Mouse (Mus musculus) layer of hippocampus, adult 18-20 months (tissue): Measurements from ENCODE around the gene Elob. TPM values are rescaled to one million over a fixed set of nuclear protein-coding genes. Genes with fewer than 3 reads are reported as not detected.
A peak's percentile ranks its signal among the peaks of the same experiment; 100 is the strongest.

Experiments
- DNase-seq, 2 experiments: peaks; one replicate each; pipeline ENCODE4 v3.0.0; 2022; ENCODE audit warnings: low spot score in 2 of 2
- total RNA-seq, 2 experiments: library from RNA; stranded (reverse); gene quantifications; 2 replicates each; pipeline ENCODE4 v1.2.3; 2021

Gene Elob
- total RNA-seq, 2 experiments from 2014 or later, result 355 to 375 TPM

GRCm38 (mm10) chr17:23825591-23825990, 3.3 kb downstream of the Elob start:
- no peak for DNase-seq

- no peak for DNase-seq
Measured at GRCm38 (mm10) chr17:23823614-23824013, 5.3 kb downstream of the Elob start.

GRCm38 (mm10) chr17:23823018-23823417, 5.9 kb downstream of the Elob start:
- DNase-seq, result no peak

- no peak for DNase-seq
Measured at GRCm38 (mm10) chr17:23822094-23822493, 6.8 kb downstream of the Elob start.

GRCm38 (mm10) chr17:23820731-23821130, 8.2 kb downstream of the Elob start:
- DNase-seq, result peak; percentile 44 to 55

- no peak for DNase-seq
Measured at GRCm38 (mm10) chr17:23819235-23819634, 9.7 kb downstream of the Elob start.

- no peak for DNase-seq
Measured at GRCm38 (mm10) chr17:23818579-23818978, 10.4 kb downstream of the Elob start.

- peak in 1 of 2 experiments; percentile 27 for DNase-seq
Measured at GRCm38 (mm10) chr17:23815641-23816040, 13.3 kb downstream of the Elob start.

- DNase-seq, result no peak
Measured at GRCm38 (mm10) chr17:23807918-23808317, 21.0 kb downstream of the Elob start.

GRCm38 (mm10) chr17:23806867-23807266, 22.1 kb downstream of the Elob start:
- DNase-seq, result no peak

- DNase-seq, result no peak
Measured at GRCm38 (mm10) chr17:23804426-23805085, 24.4 kb downstream of the Elob start.

GRCm38 (mm10) chr17:23803366-23804041, 25.4 kb downstream of the Elob start:
- peak in 1 of 2 experiments; percentile 72 for DNase-seq

GRCm38 (mm10) chr17:23802746-23803365, 26.1 kb downstream of the Elob start:
- DNase-seq, result peak; percentile 98 to 99

GRCm38 (mm10) chr17:23801627-23802026, 27.3 kb downstream of the Elob start:
- DNase-seq, result no peak

GRCm38 (mm10) chr17:23797316-23797715, 31.6 kb downstream of the Elob start:
- no peak for DNase-seq

- DNase-seq, result no peak
Measured at GRCm38 (mm10) chr17:23795323-23795722, 33.6 kb downstream of the Elob start.

GRCm38 (mm10) chr17:23791079-23791357, 37.9 kb downstream of the Elob start:
- no peak for DNase-seq

GRCm38 (mm10) chr17:23790269-23791078, 38.5 kb downstream of the Elob start, which contains the start of gene Srrm2:
Gene Srrm2, plus strand, starts transcription at chr17:23790532.
- DNase-seq, result peak; percentile 27 to 64

GRCm38 (mm10) chr17:23789749-23790268, 39.1 kb downstream of the Elob start:
- no peak for DNase-seq

- DNase-seq, result no peak
Measured at GRCm38 (mm10) chr17:23788973-23789372, 40.0 kb downstream of the Elob start.

- DNase-seq, result no peak
Measured at GRCm38 (mm10) chr17:23786510-23786931, 42.4 kb downstream of the Elob start.
